Mouse (Mus musculus): ENCODE results near the gene Atp9a.

Gene Atp9a

DNA sequence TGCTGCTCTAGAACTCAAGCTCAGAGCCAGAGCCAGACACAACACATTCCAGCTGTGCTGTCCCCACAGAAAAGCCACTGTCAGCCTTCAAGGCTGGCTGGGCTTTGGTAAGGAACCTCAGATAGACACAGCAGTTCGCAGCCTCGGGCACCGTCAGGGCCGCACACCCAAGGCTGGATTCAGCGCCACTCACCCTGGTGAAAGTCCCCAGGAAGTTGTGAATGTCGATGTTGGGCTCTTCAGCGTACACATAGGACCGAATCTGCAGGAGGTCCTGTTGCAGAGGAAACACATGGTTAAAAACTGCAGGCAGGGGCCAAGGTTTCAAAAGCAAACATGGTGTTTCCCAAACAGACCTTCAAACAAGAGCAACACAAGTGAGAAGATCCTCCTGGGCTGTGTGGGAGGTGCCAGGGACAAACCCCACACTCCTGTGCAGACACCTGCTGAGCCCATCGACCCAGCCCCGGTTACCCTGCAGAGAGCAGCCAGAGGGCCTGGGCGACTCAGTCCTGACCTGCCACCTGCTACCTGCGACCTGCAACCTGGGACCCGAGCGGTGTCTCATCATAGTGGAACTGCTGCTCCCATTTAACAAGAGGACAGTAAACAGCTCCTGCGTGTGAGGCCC, 58.6 kb downstream of the Atp9a start:
- no peak for DNase-seq (ENCODE audit: low read depth in 1 of 2, low spot score in 2 of 2)

DNA sequence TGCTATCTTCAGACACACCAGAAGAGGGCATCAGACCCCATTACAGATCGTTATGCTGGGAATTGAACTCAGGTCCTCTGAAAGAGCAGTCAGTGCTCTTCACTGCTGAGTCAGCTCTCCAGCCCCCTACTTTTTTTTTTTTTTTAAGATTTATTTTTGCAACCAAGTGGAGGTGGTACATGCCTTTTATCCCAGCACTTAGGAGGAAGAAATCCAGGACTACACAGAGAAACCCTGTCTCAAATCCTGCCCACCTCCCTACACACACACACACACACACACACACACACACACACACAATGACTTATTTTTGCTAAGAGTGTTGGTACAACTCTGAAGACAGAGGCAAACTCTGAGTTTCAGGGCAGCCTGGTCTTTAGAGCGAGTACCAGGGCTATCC, 59.5 kb downstream of the Atp9a start:
- no peak for DNase-seq (ENCODE audit: low read depth in 1 of 2, low spot score in 2 of 2)

DNA sequence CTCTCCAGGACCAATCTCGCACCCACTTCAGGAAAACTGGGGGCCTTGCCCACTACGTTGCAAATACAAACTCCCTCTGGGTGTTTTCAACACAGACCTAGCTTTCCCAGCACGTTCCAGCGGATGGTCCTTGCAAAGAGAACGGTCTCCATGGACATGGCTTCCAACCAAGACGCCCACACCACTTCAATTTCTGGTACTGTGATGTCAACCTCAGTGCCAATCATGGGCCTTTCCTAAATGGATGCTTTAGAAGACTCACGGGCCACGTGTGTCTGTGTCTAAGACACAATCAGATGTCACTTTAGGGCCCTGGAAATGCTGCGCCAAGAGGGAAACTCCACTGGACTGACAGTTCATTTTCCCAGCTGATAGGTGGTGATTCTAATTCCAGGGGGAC, 60.7 kb downstream of the Atp9a start:
- DNase-seq (ENCODE audit: low read depth in 1 of 2, low spot score in 2 of 2) = no peak

- no peak for DNase-seq (ENCODE audit: low read depth in 1 of 2, low spot score in 2 of 2)
Measured at GRCm38 (mm10) chr2:168679381-168680199, 62.6 kb downstream of the Atp9a start.

GRCm38 (mm10) chr2:168678662-168679294, 63.4 kb downstream of the Atp9a start:
- no peak for DNase-seq (ENCODE audit: low read depth in 1 of 2, low spot score in 2 of 2)

DNA sequence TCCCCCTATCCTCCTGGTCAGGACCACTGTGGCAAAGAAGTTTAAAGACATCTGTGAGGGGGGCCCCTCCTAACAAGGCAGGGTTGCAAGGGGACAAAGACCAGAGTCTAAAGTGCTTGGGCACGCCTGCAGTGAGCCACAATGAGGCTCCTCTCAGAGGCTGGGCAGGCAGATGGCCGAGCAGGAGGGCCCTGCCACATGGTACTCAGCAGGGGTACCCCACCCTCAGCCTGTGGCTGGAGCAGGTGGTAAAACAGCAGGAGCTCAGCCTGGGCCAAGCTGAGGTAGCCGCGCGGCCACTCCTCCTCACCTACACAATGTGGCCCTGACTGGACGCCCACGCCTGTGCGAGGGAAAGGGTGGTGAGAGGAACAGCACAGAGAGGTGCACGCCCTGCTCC, 64.6 kb downstream of the Atp9a start:
- no peak for DNase-seq (ENCODE audit: low read depth in 1 of 2, low spot score in 2 of 2)

DNA sequence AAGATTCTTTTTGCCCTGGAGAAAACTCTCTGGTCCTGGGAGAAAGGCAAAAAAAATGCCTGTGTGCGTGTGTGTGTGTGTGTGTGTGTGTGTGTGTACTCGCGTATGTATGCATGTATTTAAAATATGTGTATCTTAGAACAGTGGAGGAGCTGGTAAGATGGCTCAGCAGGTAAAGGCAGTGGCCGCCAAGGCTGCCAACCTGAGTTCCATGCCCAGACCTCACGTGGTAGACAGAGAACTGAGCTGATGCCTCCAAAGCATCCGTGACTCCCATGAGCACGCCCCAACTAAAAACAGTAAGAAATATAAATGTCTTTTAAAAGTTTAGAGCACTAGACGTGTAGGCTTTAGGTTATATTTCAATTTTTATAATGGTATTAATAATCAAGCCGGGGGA, 70.5 kb downstream of the Atp9a start:
- no peak for DNase-seq (ENCODE audit: low read depth in 1 of 2, low spot score in 2 of 2)

DNA sequence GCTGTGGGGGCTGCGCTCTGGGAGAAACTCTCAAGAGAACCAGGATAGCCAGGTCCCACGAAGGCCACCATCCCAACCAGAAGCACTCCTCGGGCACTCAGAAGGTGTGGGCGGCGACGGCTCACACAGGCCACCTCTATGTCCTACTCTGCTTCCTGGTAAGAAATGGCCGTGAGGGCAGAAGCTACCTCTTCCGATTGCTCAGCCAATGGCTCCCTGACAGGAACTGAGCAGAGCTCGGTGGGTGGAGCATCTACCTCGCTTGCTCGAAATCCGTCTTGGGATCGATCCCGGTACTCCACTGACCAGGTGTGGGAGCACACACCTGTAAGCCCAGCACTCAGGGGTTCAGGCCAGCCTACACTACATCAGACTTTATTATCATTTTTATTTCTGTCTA, 72.0 kb downstream of the Atp9a start:
- DNase-seq (ENCODE audit: low read depth in 1 of 2, low spot score in 2 of 2) = no peak

DNA sequence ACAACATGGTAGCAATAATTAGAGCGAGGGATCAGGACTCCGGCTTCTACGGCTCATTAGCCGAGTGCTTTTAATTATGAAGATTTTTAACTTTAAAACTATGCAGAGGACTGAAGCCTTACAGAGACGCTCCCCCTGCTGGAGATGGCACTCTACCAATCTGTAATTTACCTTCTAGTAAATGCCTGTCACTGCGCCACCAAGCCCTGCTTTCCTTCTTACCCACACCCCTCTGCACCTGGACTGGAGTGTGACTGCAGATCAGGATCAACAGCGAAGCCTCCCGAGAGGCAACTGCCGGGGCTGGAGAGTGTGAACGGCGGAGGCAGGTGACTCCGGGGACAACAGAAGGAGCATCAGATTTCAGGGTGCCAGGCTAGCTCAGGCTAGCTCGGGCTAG, 72.4 kb downstream of the Atp9a start:
- DNase-seq (ENCODE audit: low read depth in 1 of 2, low spot score in 2 of 2) = no peak

- no peak for DNase-seq (ENCODE audit: low read depth in 1 of 2, low spot score in 2 of 2)
Measured at GRCm38 (mm10) chr2:168667745-168668144, 74.5 kb downstream of the Atp9a start.

GRCm38 (mm10) chr2:168665680-168666079, 76.5 kb downstream of the Atp9a start:
- DNase-seq (ENCODE audit: low read depth in 1 of 2, low spot score in 2 of 2) = no peak

- no peak for DNase-seq (ENCODE audit: low read depth in 1 of 2, low spot score in 2 of 2)
Measured at GRCm38 (mm10) chr2:168663716-168664115, 78.5 kb downstream of the Atp9a start.

DNA sequence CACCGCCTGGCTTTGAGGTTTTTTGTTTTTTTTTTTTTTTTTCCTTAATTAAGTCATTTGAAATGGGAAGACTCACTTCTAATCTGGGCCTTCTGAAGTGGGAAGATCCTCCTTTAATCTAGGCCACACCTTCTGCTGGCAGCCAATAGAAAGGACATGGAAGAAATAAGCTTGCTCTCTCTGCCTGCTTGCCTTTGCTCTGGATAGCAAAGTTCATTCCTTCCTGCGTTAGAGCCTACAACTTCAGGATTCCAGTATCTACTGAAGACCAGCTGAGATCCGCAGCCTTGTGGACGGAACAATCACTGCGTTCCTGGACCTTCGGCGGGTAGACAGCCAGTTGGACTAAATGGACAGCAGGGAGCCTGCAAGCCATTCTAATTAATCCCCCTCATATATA, 79.0 kb downstream of the Atp9a start:
- DNase-seq (ENCODE audit: low read depth in 1 of 2, low spot score in 2 of 2) = no peak

- DNase-seq (ENCODE audit: low read depth in 1 of 2, low spot score in 2 of 2) = no peak
Measured at GRCm38 (mm10) chr2:168661802-168662201, 80.4 kb downstream of the Atp9a start.

DNA sequence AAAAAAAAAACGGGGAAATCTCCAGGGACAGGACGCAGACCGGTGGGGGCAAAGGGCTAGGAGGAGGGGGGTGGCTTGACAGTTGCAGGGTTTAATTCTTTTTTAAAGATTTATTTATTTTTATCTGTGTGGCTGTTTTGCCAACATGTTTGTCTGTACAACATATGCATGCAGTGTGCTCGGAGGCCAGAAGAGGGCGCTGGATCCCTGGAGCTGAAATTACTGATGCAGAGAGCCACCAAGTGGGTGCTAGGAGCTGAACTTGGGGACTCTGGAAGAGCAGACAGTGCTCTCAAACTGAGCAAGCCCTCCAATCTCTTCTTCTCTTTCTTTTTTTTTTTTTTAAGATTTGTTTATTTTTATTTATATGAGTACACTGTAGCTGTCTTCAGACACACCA, 81.9 kb downstream of the Atp9a start:
- no peak for DNase-seq (ENCODE audit: low read depth in 1 of 2, low spot score in 2 of 2)

DNA sequence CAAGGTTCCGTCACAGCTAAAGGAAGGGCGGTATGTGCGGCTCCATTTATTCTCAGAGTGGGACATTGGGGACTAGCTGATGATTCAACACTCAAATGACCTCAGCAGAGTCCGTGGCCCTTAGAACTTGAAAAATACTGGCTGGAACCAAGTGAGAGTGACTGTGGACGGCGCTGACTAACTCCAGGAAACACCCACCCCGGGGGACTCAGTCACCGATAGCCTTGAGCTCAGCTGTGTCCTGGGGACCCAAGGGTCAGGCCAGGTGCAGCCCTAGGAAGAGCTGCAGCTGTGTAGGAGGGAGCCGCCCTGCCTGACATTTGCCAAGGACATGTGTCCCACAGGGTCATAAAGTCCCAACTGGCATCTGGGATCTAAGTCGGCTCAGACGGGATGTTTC, 83.7 kb downstream of the Atp9a start:
- no peak for DNase-seq (ENCODE audit: low read depth in 1 of 2, low spot score in 2 of 2)

- no peak for DNase-seq (ENCODE audit: low read depth in 1 of 2, low spot score in 2 of 2)
Measured at GRCm38 (mm10) chr2:168656569-168657308, 85.5 kb downstream of the Atp9a start.

GRCm38 (mm10) chr2:168654983-168655669, 87.1 kb downstream of the Atp9a start:
- DNase-seq (ENCODE audit: low read depth in 1 of 2, low spot score in 2 of 2) = peak in 1 of 2 experiments; percentile 19

DNA sequence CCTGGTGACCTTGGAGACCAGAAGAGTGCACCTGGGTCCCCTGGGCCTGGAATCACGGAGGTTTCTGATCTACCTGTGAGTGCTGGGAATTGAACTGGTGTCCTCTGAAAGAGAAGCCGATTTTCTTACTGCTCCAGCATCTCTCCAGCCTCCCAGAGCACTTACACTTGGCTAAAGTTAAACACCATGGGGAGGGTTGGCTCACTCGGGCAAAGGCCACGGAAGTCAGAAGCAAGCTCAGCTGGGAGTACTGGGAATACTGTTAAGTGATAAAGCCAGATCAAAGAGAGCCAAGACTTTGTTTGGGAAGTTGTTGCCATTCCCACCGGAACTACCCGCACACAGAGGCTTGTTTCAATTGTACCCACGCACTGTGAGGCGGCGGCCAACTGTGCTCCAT, 87.7 kb downstream of the Atp9a start:
- no peak for DNase-seq (ENCODE audit: low read depth in 1 of 2, low spot score in 2 of 2)

DNA sequence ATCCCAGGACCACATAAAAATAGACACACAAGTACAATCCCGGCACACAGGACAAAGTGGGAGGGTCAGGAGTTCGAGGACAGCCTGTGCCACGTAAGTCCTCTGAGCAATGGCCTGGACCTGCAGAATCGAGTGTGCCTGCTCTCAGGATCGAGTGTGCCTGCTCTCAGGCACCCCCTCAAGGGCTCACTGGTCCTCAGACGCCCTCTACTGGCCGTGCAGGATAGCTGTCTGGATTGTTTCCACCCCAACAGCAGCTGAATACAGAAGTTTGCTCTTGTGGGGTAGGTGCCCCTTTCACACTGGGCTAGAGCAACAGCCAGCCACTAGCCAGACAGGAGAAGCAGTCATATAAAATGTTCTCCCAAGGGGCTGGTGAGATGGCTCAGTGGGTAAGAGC, 90.5 kb downstream of the Atp9a start:
- DNase-seq (ENCODE audit: low read depth in 1 of 2, low spot score in 2 of 2) = no peak

GRCm38 (mm10) chr2:168648171-168648570, 94.0 kb downstream of the Atp9a start:
- no peak for DNase-seq (ENCODE audit: low read depth in 1 of 2, low spot score in 2 of 2)
